Mouse (Mus musculus): ENCODE results near the gene Hist1h1d. TPM values are rescaled to one million over a fixed set of nuclear protein-coding genes. Genes with fewer than 3 reads are reported as not detected.
"Not testable (repeated sequence)": the region's sequence is repeated elsewhere in the genome, so short reads cannot be mapped to it uniquely, and the experiment has no call there.

Hist1h1d gene
- polyA plus RNA-seq, 1 experiment from 2014 or later = 0.41 TPM

DNA sequence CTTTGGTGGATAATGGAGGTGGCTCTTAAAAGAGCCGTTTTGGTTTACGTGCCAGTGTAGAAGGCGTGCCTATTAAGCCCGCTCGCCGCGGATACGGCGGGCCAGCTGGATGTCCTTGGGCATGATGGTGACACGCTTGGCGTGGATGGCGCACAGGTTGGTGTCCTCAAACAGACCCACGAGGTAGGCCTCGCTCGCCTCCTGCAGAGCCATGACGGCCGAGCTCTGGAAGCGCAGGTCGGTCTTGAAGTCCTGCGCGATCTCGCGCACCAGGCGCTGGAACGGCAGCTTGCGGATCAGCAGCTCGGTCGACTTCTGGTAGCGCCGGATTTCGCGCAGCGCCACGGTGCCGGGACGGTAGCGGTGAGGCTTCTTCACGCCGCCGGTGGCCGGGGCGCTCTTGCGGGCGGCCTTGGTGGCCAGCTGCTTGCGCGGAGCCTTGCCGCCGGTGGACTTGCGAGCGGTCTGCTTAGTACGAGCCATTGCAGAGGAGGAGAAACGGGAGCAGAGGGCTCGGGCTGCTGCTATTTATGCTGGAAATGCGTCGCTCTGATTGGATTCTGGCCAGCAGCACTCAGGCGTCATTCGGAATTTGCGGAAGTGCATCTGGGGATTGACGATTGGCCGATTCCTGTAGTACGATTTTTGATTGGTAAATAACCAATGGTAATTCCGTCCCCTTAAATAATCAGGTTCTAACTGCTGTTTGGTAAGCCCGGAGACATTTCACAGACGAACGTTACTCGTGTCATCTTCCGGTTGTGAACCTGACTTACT lies 9.0 kb downstream of the Hist1h1d start, which contains the start of gene Hist1h3e:
Hist1h3e (minus strand) TSS at position 487 of the 777 bp plus-strand sequence.
- Histone ChIP-seq H3K4me3 (ENCODE audit: control insufficient read depth in 1 of 2, insufficient read depth in 1 of 2, low read depth in 1 of 2, low read length in 2 of 2) (peak within 1 kb of the TSS; percentile 44 to 56), H3K4me2 (ENCODE audit: low read length) (peak within 1 kb of the TSS; percentile 74), H3K27ac (replicated peaks in 1 of 2; ENCODE audit: control insufficient read depth in 1 of 2, insufficient read depth in 1 of 2, low read depth in 2 of 2, low read length in 2 of 2) (peak within 1 kb of the TSS; percentile 89 to 99), H3K9ac (ENCODE audit: low read length) (peak within 1 kb of the TSS; percentile 71)
- H3K36me3 ChIP-seq (ENCODE audit: control insufficient read depth, insufficient read depth, low read length); H3K9me3 ChIP-seq (ENCODE audit: control insufficient read depth, low read length); H3K27me3 ChIP-seq (ENCODE audit: control insufficient read depth, insufficient read depth, low read length); H3K4me1 ChIP-seq (ENCODE audit: control insufficient read depth in 2 of 2, insufficient read depth in 2 of 2, low read length in 2 of 2): not testable (repeated sequence)
- peak; percentile 87 for ATAC-seq (ENCODE audit: insufficient number of reproducible peaks, insufficient read depth, low FRiP score, low read depth)
- under 1% methylated on average over 44 of the region's 67 CpGs for WGBS

DNA sequence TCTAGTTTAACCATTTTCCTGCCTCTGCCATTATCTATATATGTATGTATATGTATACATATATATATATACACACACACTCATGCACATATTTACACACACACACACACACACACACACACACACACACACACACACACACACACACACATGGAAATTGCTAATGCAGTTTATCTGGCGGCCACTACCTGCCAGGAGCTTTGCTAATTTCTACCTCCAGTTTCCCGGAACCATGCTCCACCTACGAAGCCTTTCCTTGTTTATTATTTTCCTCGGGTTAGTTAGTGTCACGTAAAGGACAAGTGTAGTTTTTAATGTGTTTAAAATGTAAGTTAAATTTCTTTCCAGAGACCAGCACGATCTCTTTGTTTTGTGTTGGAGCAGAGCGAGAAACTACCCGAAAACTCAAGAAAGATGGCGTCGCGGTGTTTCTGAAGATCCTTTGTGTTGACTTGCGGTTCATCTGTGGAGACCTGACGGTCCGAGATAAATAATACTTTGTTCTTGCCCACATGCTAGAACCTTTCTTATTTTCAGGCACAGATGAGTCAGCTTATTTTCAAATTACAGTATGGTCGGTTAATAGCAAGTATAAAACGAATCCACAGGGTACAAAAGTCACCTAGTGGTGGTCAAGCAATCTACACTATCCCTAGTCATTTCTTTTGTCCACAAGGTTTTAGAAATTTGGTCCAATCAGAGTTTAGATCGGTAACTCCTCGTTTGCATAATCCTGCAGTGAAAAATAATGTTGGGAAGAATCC lies 9.8 kb downstream of the Hist1h1d start:
- peak; percentile 29; the same call in 1 of the 2 replicates for ATAC-seq (ENCODE audit: insufficient number of reproducible peaks, insufficient read depth, low FRiP score, low read depth)
- H3K27ac ChIP-seq (replicated peaks in 1 of 2; ENCODE audit: control insufficient read depth in 1 of 2, insufficient read depth in 1 of 2, low read depth in 2 of 2, low read length in 2 of 2) = peak overlapping the region; percentile 89 to 99
- H3K4me2 ChIP-seq (ENCODE audit: low read length) = peak overlapping the region; percentile 74
- no peaks in the 10 kb centered on the region for H3K36me3 ChIP-seq (ENCODE audit: control insufficient read depth, insufficient read depth, low read length)
- 3% methylated on average over 18 of the region's 18 CpGs for WGBS
- no peaks in the 10 kb centered on the region for H3K27me3 ChIP-seq (ENCODE audit: control insufficient read depth, insufficient read depth, low read length)
- H3K9ac ChIP-seq (ENCODE audit: low read length) = peak overlapping the region; percentile 57
- H3K4me3 ChIP-seq (ENCODE audit: control insufficient read depth in 1 of 2, insufficient read depth in 1 of 2, low read depth in 1 of 2, low read length in 2 of 2) = peak overlapping the region; percentile 40 to 44
- H3K4me1 ChIP-seq (ENCODE audit: control insufficient read depth in 2 of 2, insufficient read depth in 2 of 2, low read length in 2 of 2) = no peaks in the 10 kb centered on the region
- H3K9me3 ChIP-seq (ENCODE audit: control insufficient read depth, low read length) = no peaks in the 10 kb centered on the region

- H3K27me3 ChIP-seq (ENCODE audit: control insufficient read depth, insufficient read depth, low read length) = no peaks in the 10 kb centered on the region
- H3K4me3 ChIP-seq (ENCODE audit: control insufficient read depth in 1 of 2, insufficient read depth in 1 of 2, low read depth in 1 of 2, low read length in 2 of 2) = no peak overlapping the region
- H3K4me1 ChIP-seq (ENCODE audit: control insufficient read depth in 2 of 2, insufficient read depth in 2 of 2, low read length in 2 of 2) = no peaks in the 10 kb centered on the region
- WGBS = 89% methylated on average over 2 of the region's 2 CpGs
- no peak overlapping the region for H3K9ac ChIP-seq (ENCODE audit: low read length)
- no peaks in the 10 kb centered on the region for H3K9me3 ChIP-seq (ENCODE audit: control insufficient read depth, low read length)
- no peak overlapping the region for H3K27ac ChIP-seq (replicated peaks in 1 of 2; ENCODE audit: control insufficient read depth in 1 of 2, insufficient read depth in 1 of 2, low read depth in 2 of 2, low read length in 2 of 2)
- no peaks in the 10 kb centered on the region for H3K36me3 ChIP-seq (ENCODE audit: control insufficient read depth, insufficient read depth, low read length)
- no peak overlapping the region for H3K4me2 ChIP-seq (ENCODE audit: low read length)
- no peak for ATAC-seq (ENCODE audit: insufficient number of reproducible peaks, insufficient read depth, low FRiP score, low read depth)
These were observed 11.4 kb downstream of the Hist1h1d start for GRCm38 (mm10) chr13:23564482-23564881.

- H3K36me3 ChIP-seq (ENCODE audit: control insufficient read depth, insufficient read depth, low read length); ATAC-seq (ENCODE audit: insufficient number of reproducible peaks, insufficient read depth, low FRiP score, low read depth); H3K27me3 ChIP-seq (ENCODE audit: control insufficient read depth, insufficient read depth, low read length); H3K9me3 ChIP-seq (ENCODE audit: control insufficient read depth, low read length): not testable (repeated sequence)
- H3K4me1 ChIP-seq (ENCODE audit: control insufficient read depth in 2 of 2, insufficient read depth in 2 of 2, low read length in 2 of 2) = peaks cover 3 to 13% of the 10 kb centered on the region in 2 experiments
- peak overlapping the region; percentile 95 to 96 for H3K27ac ChIP-seq (replicated peaks in 1 of 2; ENCODE audit: control insufficient read depth in 1 of 2, insufficient read depth in 1 of 2, low read depth in 2 of 2, low read length in 2 of 2)
- H3K4me2 ChIP-seq (ENCODE audit: low read length) = peak overlapping the region; percentile 70
- peak overlapping the region; percentile 68 for H3K9ac ChIP-seq (ENCODE audit: low read length)
- H3K4me3 ChIP-seq (ENCODE audit: control insufficient read depth in 1 of 2, insufficient read depth in 1 of 2, low read depth in 1 of 2, low read length in 2 of 2) = peak overlapping the region; percentile 44 to 57
- WGBS = 5% methylated on average over 13 of the region's 41 CpGs
These were observed 17.4 kb downstream of the Hist1h1d start for GRCm38 (mm10) chr13:23570261-23571021.

DNA sequence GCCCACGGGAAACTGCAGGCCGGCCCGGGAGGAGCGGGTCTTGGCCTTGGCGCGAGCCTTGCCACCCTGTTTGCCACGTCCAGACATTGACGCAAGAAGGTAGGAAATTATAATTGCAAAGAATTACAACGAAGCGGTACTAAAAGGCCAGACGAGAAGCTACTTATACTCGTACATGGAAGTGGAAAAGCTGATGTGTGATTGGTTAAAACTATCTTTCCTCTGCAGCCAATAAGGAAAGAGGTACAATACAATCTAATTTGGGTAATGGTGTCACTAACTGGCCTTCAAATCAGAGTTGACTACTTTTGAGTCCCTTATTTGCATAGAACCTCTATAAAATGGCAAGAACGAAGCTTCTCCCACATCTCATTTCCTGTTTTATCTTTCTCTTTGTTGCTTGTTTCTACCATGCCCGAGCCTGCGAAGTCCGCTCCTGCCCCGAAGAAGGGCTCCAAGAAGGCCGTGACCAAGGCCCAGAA lies 18.0 kb downstream of the Hist1h1d start, which contains the start of the genes Hist1h2ae and Hist1h2bg:
Hist1h2ae (minus strand) TSS at position 199 of the 482 bp plus-strand sequence.
Hist1h2bg (plus strand) TSS at position 375 of the 482 bp plus-strand sequence.
- no peaks in the 10 kb centered on the region for H3K27me3 ChIP-seq (ENCODE audit: control insufficient read depth, insufficient read depth, low read length)
- peaks cover 3 to 14% of the 10 kb centered on the region in 2 experiments for H3K4me1 ChIP-seq (ENCODE audit: control insufficient read depth in 2 of 2, insufficient read depth in 2 of 2, low read length in 2 of 2)
- H3K4me3 ChIP-seq (ENCODE audit: control insufficient read depth in 1 of 2, insufficient read depth in 1 of 2, low read depth in 1 of 2, low read length in 2 of 2) = peak within 1 kb of the TSS; percentile 44 to 57
- no peaks in the 10 kb centered on the region for H3K9me3 ChIP-seq (ENCODE audit: control insufficient read depth, low read length)
- peak within 1 kb of the TSS; percentile 70 for H3K4me2 ChIP-seq (ENCODE audit: low read length)
- peak within 1 kb of the TSS; percentile 95 to 96 for H3K27ac ChIP-seq (replicated peaks in 1 of 2; ENCODE audit: control insufficient read depth in 1 of 2, insufficient read depth in 1 of 2, low read depth in 2 of 2, low read length in 2 of 2)
- peak; percentile 84 for ATAC-seq (ENCODE audit: insufficient number of reproducible peaks, insufficient read depth, low FRiP score, low read depth)
- H3K9ac ChIP-seq (ENCODE audit: low read length) = peak within 1 kb of the TSS; percentile 80
- WGBS = under 1% methylated on average over 18 of the region's 18 CpGs
- H3K36me3 ChIP-seq (ENCODE audit: control insufficient read depth, insufficient read depth, low read length) = no peaks in the 10 kb centered on the region

DNA sequence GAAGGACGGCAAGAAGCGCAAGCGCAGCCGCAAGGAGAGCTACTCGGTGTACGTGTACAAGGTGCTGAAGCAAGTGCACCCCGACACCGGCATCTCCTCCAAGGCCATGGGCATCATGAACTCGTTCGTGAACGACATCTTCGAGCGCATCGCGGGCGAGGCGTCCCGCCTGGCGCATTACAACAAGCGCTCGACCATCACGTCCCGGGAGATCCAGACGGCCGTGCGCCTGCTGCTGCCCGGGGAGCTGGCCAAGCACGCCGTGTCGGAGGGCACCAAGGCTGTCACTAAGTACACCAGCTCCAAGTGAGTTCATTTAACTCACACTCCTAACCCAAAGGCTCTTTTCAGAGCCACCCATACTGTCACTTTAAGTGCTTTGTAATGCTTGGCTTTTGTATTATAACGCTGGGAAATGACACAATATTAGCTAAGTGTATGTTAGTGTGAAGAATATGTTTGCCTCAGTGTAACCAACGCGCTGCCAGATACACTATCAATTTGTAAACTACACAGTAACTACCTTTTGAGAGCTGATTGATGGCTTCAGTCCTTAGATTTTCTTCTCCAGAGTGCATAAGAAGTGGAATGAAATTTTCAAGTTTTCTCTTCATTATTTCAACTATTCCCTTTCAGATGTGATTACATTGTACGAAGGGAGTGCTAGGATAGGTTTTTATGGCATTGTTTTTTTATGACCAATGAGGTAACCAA lies 18.6 kb downstream of the Hist1h1d start:
- WGBS = 2% methylated on average over 10 of the region's 34 CpGs
- peak overlapping the region; percentile 80 for H3K9ac ChIP-seq (ENCODE audit: low read length)
- H3K36me3 ChIP-seq (ENCODE audit: control insufficient read depth, insufficient read depth, low read length); H3K27me3 ChIP-seq (ENCODE audit: control insufficient read depth, insufficient read depth, low read length); ATAC-seq (ENCODE audit: insufficient number of reproducible peaks, insufficient read depth, low FRiP score, low read depth); H3K9me3 ChIP-seq (ENCODE audit: control insufficient read depth, low read length): not testable (repeated sequence)
- peaks cover 3 to 20% of the 10 kb centered on the region in 2 experiments for H3K4me1 ChIP-seq (ENCODE audit: control insufficient read depth in 2 of 2, insufficient read depth in 2 of 2, low read length in 2 of 2)
- H3K4me3 ChIP-seq (ENCODE audit: control insufficient read depth in 1 of 2, insufficient read depth in 1 of 2, low read depth in 1 of 2, low read length in 2 of 2) = peak overlapping the region; percentile 44 to 57
- peak overlapping the region; percentile 92 to 96 for H3K27ac ChIP-seq (replicated peaks in 1 of 2; ENCODE audit: control insufficient read depth in 1 of 2, insufficient read depth in 1 of 2, low read depth in 2 of 2, low read length in 2 of 2)
- H3K4me2 ChIP-seq (ENCODE audit: low read length) = peak overlapping the region; percentile 70
